Mouse (Mus musculus) lung, postnatal 10 days (tissue): ENCODE results near the gene Rnf167.

ENCODE experiments used
- DNase-seq: peaks from one replicate; pipeline ENCODE4 v3.0.0; 2021

Rnf167 gene

GRCm38 (mm10) chr11:70655571-70656455 is 8.8 kb downstream of the Rnf167 start:
- peak; percentile 76 for DNase-seq

DNA sequence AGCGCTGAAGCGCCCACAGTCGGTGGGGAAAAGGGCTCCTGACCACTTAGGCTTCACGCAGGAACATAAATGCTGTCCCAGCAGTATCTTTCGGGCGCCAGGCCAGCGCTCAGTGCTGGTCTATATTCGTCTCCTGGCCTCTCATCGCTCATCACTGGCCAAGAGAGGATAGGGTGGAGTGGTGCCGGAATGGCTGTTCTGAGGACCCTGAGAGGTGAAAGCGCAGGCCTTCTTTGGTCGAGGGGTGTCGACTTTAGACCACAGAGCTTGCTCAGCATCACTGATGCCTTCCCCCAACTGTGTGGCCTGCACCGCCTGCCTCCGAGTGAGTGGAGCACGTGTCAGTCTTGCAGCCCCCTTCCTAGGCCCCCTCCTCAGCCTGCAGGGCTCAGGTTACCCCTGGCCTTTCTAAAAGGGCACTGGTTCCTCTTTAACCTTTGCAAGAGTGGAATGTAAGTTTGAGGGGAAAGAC is 9.5 kb downstream of the Rnf167 start:
- DNase-seq, result peak; percentile 59

DNA sequence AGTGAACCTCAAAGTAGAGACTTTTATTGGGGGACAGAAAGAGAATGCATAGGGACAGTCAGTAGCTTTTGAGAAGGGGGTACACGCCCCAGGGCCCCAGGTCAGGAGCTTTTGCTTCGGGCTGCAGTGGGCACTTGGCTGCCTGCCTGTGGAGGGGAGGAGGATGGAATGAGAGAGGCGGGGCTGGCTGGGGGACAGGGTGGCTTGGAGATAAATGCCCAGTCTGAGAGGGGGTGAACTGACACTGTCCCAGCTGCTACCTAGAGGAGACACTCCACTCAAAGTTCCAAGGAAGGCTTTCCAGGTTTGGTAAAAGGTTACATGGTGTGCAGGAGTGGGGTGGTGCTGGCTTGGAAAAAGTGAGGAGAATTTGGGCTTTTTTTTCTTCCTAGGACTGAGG is 9.9 kb downstream of the Rnf167 start, which contains the start of gene Eno3:
Gene Eno3, plus strand, starts transcription at position 239 of the 400 bp plus-strand sequence.
- DNase-seq, result no peak

DNA sequence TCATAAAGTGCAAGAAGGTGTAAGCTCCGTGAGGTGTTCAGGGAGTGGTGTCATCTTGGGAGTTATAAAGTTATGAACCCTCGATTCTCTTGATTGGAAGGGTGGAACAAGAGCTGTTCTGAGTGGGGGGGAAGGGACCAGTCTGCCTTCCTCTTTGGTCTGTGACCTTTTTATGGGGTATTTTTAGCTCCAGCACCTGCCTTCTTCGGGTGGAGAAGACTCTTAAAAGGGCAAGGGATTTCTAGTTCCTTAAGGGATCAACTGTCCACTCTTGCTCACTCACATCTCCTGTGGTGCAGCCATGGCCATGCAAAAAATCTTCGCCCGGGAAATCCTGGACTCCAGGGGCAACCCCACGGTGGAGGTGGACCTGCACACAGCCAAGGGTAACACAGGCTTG is 10.5 kb downstream of the Rnf167 start:
- no peak for DNase-seq

DNA sequence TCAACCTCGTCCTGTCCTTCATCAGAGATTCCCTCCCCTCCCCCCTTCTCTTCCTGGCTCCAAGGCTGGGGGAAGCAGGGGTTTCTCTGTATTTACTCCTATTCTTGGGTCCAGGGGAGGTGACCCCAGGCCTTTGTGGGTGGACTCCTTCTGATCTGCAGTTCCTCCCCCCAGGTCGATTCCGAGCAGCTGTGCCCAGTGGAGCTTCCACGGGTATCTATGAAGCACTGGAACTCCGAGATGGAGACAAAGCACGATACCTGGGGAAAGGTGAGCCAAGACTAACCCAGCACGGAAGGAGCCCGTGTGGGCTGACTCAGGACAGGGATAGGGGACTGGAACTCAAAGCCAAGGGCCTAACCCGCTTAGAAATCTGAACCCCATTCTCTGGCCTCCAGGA is 11.0 kb downstream of the Rnf167 start:
- no peak for DNase-seq

GRCm38 (mm10) chr11:70658521-70658920 is 11.5 kb downstream of the Rnf167 start:
- DNase-seq, result no peak

- DNase-seq, result no peak
Observed at GRCm38 (mm10) chr11:70658942-70659341, 11.9 kb downstream of the Rnf167 start.

DNA sequence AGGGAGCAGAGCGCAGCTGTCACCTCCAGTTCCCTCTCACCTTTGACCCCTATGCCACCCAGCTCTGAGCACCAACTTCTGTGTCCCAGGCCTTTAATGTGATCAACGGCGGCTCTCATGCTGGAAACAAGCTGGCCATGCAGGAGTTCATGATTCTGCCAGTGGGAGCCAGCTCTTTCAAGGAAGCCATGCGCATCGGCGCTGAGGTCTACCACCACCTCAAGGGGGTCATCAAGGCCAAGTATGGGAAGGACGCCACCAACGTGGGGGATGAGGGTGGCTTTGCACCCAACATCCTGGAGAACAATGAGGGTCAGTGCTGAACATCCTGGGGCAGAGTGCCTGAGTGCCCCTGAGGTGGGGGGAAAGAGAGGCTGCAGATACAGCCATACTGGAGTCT is 13.5 kb downstream of the Rnf167 start:
- DNase-seq, result no peak

DNA sequence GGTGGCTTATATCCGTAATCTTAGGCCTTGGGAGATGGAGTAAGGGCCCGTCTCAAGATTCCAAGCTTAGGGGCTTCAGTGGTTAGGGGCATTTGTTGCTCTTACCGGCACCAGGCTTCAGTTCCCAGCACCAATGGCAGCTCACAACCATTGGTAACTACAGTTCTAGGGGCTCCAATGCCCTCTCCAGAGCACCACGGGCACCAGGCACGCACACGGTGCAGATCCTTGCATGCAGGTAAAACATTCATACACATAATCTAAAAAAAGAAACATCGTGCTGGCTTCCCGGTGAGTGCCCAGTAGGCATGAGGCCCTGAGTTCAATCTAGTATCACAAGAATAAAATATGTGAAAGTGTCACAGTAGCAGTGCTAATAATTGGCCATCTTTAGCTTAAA is 16.1 kb downstream of the Rnf167 start:
- no peak for DNase-seq

DNA sequence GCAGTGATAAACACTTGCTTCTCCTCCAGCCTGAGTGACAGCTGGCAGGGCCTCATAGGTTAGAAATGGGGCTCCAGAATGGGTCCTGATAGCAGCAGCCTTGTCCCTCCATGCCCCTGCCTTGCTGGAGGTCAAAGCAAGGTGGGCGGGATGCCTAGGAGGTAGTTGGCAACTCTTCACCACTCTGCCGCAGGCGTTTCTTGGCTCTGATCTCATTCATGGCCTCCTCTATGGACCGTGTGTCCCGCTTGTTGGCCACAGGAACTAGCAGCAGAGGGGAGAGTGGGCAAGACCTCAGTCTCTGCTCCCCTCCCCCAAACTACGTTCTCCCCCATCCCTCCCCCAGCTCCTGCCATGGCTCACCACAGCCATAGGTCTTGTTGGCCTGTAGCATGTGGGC is 16.9 kb downstream of the Rnf167 start:
- no peak for DNase-seq

GRCm38 (mm10) chr11:70664741-70665140 is 17.7 kb downstream of the Rnf167 start:
- no peak for DNase-seq

DNA sequence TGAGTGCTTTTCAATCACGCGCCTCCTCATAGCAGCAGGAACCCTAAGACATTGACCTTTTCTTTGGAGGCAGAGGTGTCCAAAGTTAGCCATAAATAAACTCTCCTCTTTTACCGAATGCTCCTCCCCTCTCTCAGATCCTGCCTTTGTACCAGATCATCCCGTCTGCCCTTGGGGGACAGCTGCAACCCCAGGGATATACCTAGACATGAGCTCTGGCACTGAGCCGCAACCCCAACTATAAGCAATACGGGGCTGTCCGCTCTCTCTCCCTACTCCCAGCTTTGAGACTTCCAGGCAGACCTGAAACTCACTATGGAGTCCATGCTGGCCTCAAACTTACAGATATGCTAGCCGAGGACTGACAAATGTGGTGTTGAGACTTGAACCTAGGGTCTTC is 19.7 kb downstream of the Rnf167 start:
- DNase-seq, result no peak

DNA sequence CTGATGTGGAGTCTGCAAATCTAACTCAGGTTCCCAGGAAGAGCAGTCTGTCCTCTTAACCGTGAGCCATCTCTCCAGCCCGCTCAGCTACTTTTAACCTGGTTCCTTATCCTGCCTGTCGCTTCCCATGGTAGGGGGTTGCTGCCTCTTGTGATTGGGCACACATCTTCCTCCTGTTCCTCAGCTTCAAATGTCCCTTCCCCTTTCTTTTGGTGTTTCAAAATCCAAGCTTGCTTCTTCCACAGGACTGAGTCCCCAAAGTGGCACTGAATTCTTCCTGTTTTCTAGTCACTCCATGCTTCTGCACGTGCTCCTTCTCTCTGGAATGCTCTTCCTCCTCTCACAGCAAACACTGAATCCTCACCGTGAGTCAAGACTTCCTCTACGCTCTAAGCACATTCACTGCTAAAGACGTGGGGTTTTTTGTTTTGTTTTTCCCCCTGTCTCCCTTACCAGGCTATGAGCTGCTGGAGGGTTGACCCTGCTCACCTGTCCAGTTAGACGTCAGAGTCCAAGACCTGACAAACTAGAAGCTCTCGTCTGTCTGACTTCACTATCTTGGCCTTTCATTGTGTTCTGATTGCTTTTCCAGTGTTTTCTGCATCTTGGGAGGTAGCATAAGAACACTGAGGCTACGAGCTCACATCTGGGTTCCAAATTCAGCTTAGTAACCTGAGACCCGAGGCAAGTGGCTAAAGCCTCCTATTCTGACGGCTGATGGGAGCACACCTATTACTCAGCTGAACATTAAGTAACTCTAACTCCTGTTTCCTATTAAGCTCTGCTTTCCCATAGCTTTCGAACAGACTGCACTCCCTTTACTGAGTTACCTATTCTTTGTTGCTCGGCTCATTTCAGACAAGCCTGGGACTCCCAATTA is 20.5 kb downstream of the Rnf167 start:
- no peak for DNase-seq

GRCm38 (mm10) chr11:70668335-70668770 is 21.3 kb downstream of the Rnf167 start:
- DNase-seq, result peak; percentile 85

- peak; percentile 99 for DNase-seq
Observed at GRCm38 (mm10) chr11:70668771-70669505, 21.9 kb downstream of the Rnf167 start, which contains the start of gene Spag7. Gene Spag7, minus strand, starts transcription at chr11:70669416.

DNA sequence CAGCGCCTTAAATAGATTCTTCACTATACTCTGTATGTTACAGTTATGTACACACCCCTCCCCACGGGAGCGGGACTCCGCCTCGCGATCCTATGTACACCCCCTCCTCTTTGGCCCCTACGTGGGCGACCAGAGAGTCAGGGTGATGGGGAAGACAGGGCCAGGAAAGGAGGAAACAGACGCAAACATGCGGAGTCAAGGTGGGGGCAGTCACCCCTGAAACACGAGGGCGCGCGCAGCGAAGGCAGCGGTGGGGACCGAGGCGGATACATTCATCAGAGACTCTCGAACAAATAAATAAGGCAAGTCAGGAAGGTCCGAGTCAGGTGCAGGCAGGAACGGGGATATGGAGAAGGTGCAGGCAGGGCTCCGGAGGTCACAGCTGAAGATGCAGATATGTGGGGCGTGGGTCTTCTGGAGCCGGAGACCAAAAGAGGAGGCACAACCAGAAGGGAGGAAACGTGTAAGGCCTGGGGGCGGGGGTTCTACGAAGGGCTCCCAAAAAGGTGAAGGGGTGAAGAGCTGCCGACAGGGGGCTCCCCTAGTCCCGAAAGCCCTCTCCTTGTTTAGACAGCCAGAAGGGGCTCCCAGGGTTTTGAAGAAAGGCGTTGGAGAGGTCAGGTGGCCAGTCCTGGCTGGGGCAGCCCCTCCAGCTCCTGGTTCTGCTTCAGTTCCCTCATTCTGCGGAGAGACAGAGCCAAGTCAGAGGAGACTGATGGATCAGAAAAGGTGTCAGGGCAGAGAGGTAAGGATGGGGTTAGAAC is 22.7 kb downstream of the Rnf167 start:
- peak; percentile 89 for DNase-seq

GRCm38 (mm10) chr11:70670483-70670882 is 23.4 kb downstream of the Rnf167 start:
- DNase-seq, result no peak

DNA sequence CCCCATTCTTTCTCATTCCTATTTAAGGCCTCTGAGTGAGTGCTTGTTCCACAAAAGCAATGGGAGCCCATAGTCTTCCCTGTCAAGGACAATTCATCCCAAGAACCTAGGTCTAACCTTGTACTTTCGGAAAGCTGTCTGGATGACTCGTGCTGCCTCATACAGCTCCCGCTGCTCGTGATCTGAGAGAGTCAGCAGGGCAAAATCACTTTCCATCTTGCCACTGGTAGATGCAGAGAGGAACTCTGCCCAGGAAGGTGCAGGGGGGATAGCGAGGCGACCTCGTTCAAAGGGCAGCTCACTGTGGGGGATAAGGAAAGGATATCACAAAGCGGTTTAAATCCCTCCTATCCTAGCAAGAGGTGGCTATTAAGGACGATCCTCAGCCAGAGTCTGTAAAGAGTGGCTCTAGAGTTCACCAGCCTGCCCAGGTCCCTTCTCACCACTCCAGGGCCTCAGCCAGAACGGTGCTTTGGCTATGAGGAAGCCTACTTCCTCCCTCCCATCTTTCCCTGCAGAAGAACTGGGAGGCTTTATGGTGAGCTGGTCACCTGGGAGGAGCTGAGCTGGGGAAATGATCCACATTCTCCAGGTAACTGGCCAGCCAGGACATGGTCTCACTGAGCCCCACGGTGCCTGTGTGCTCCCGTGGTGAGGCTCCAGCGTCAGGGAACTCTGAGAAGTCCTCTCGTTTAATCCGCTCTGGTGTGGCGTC is 24.5 kb downstream of the Rnf167 start:
- DNase-seq, result no peak

DNA sequence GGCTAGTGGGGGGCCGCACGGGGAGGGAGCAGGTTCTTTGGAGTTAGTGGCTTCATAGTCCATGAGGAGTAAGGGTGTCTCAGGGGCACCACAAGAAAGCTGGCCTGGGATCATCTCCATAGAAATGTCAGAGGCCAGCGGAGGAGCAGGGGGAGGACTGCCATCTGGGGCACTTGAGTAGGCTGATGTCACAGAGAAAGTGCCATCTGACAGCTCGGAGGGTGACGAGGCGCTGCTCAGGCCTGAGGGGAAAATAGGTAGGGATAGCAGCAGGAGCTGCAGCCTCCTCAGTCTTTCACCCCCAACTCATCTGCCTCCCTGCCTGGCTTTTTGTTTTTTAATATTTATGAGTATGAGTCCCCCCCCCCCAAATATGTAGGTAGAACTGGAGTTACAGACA is 27.0 kb downstream of the Rnf167 start:
- no peak for DNase-seq

DNA sequence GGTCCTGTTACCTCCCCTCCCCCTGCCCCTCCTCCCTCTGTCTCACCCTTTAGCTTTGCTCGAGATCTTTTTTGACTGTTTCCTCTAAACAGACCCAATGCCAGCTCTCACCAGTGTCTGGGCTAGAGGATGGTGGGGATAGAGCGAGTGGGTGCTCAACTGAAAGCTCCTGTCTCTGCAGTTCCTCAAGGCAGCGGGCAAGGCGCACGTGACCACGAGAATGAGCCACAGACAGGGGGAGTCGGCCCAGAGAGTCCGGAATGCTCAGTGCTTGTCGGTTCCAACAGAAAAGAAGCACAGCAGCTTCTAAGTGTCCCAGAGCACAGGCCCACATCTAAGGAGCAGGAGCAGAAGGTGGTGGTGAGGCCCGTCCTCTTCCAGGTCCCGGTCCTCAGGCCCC is 27.5 kb downstream of the Rnf167 start:
- no peak for DNase-seq

DNA sequence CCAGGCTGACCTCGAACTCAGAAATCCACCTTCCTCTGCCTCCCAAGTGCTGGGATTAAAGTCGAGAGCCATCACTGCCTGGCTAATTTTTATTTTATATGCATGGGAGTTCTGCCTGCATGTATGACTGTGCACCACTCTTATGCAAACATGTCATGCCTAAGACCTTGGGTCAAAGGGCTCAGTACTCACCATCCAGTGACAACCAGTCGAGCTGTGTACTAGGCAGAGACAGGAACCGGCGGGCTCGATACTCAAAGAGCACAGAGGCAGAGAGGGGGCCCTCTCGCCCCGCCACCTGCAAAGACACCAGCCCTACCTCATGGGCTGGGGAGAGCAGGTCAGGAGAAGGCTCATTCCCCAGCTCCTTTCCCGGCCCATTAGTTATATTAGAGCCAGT is 31.1 kb downstream of the Rnf167 start:
- no peak for DNase-seq
